Mouse (Mus musculus): Measurements from ENCODE around the gene Xbp1.
"Not testable (repeated sequence)": the region's sequence is repeated elsewhere in the genome, so short reads cannot be mapped to it uniquely, and the experiment has no call there.

Gene Xbp1

DNA sequence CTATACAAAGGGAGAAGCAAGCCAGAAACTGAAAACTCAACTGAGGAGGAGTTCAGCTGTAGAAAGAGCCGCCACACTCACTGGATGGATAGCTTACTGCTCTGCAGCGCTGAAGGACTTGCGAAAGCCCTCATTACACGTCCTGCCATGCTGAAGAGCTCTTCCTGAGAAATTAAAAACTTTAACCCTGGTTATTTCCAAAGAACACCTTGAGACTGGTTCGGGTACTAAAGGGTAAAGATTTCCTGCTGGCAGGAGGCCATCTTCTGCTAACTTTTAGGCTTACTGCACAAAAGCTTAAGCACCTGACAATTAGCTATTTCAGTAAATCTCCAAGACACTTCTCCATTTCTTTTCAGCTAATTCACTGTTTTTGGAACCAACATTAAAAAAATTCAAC is 9.7 kb downstream of the Xbp1 start:
- no peak for DNase-seq

DNA sequence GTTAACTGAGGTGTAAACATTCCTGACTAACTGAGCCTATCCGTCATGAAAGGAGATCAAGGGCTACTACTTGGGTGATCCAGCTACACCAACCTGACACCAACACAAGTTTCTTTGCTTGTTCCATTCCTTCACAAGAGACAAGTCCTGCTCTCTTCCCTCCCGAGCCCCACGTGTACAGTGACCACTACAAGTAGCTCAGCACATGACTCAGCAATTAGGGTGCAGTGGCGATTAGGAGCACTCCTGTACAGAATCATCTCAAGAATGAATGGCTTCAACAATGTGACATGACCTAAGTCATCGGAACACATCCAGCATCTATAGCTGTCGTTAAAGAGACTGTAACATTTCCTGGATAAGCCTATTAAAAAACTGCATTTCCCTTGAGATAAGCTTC is 10.3 kb downstream of the Xbp1 start:
- DNase-seq = no peak

DNA sequence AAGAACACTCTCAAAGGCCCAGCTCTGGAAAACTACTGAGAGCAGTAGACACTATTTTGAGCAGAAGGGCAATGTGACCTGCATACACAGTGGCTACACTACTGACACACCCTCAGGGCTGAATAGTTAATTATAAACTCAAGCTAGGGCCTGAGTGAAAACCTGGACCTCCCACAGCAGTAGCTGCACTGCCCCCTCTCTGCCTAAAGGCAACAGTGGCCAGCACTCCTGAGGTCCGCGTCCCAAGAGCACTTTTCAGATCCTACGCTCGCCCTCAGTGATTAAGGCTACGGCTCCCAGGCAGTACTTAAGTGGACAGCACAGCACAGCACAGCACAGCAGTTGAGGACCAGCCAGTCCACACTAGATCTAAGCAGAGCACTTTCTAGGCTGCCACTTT is 12.6 kb downstream of the Xbp1 start:
- no peak for DNase-seq

DNA sequence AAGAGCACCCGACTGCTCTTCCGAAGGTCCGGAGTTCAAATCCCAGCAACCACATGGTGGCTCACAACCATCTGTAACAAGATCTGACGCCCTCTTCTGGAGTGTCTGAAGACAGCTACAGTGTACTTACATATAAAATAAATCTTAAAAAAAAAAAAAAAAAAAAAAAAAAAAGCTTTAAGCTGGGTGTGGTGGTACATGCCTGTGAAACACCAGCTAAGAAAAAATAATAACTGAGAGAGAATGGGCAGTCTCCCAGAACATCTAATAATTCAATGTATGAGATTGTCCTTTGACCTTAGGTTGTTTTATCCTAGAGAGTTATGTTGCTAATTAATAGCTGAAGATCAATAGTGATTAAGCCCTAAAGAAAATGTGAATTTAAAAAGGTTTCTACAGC is 17.0 kb downstream of the Xbp1 start:
- DNase-seq = not testable (repeated sequence)

DNA sequence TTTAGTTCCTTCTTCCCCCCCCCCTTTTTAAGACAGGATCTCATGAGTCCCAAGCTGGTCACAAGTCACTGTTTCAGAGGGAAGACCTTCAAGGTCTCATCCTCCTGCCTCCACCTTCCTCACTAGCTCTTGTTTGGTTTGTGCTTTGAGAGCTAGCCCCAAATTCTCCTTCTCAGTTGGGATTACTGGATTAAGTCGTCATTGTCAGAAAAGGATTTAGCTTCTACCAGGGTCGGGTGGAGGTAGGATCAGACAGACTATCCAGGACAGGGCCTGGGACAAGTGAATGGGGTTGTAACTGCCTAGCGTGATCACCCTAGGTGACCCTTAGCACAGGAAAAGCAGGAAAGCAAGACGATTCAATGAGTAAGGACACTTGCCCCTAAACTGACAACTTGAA is 19.9 kb downstream of the Xbp1 start:
- DNase-seq = no peak

DNA sequence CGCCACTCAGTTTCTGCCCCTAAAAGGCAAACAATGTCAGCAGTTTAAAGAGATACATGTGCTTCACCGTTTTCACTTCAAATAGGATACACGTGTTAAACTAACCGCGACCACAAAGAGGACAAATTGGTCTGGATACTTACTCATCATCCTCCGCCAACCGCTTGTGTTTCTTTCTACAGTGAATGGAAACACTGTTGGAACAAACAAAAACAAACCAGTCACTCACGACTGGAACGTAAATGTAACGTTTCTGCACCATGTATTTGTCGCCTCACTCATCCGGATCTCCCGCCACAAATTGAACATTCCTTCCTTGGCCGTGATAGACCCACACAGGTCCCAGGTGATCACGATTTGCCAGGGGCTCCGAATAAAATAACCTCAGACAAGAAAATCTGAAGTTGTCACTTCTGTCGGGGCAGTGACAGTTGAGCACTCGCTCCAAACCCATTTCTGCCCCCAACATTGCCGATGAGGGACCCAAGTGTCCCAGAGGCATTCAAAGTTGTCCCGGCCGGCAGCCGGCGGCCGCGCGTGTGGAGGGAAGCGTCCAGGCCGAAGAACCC is 20.9 kb downstream of the Xbp1 start:
- DNase-seq = no peak

DNA sequence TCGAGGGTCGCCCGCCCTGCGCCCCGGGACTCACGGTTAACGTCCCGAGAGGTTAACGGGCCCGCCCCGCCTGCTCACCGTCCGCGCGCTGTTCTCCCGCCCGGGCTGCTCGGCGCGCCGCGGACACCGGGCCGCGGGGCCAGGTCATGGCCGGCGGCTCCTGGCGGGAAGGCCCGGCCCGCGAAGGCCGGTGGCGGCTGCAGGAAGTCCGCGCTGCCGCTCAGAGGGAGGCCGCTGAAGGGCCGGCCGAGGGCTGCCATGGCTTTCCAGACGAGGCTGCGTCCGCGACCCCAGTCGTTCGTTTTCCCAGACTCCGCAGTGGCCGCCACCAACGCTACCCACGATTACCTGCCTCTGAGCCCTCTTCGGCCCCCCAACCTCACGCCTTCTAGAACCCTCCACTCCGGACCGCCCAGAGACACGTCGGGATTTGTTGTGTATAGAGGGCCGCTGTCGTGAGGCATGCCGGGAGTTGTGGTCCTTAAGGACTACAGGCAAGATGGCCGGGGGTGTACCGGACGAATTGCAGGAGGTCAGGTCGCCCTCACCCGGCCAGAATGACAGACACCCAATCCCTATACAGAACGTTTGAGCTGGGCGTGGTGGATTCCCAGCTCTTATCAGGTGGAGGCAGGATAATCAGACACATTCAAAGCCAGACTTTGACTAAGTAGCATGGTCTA is 21.5 kb downstream of the Xbp1 start, which contains the start of gene Ccdc117:
Gene Ccdc117, minus strand, starts transcription at position 389 of the 683 bp plus-strand sequence.
- peak; percentile 94 for DNase-seq

DNA sequence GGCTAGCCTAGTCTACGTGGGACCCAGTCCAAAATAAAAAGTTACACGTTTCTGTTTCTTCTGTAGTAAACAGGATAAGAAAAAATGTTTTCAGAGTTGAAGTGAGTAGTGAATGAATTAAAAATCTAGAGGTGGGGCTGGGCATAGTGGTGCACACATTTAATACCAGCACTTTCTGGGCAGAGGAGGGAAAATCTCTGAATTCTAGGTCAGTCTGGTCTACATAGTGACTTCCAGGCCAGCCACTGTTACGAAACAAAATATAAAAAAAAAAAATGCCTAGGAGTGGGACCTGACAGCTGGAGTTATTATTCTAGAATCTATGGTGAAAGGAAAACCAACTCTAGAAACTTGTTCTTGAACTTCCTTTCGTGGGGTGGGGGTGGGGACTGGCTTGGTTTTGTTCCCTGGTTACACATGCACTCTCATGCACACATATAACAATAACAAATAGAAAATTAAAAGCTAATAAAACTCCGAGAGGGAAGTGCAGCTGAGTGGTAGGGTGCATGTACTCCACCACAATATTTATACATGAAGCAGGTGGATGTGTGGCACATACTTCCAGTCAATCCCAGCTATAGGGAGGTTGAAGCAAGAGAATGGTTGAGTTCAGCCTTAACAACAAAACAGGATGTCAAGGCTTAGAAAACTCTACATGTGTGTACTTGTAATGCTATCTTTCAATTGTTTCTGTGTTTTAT is 22.2 kb downstream of the Xbp1 start:
- no peak for DNase-seq

DNA sequence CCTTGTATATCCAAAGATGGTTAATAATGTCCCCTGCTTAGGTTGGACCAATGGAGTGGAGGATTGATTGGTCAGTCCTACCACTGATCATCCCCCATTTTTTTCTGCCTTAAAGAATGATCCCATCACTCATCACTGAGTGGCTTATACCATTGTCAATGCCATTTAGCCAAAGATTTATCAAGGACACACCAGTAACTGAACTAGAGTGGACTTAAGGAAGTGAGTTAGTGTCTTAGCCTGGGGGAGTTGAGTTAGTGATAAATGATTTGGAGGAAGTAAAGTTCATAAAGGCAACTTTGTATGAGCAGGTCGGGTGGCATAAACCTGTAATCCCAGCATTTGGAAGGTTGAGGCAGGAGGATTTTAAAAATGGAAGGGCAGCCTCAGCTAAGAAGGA is 22.8 kb downstream of the Xbp1 start:
- DNase-seq = no peak

DNA sequence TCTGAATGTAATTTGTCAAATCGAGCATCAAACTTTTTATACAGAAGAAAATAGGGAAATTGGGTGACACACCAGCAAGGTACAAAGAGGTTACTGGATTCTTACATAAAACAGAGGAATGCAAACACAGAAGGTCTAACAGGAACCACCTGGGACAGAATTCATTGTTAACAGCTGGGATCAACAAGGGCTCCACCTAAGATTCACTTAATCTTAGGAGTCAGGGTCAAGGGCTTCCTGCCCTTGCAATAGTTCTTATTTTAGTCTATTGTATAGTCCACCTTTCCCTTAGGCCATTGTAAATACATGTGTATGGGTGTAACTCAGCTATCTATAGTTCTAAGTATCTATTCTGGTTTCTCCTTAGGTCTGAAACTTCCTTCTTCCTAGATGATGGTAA is 24.2 kb downstream of the Xbp1 start:
- DNase-seq = not testable (repeated sequence)

DNA sequence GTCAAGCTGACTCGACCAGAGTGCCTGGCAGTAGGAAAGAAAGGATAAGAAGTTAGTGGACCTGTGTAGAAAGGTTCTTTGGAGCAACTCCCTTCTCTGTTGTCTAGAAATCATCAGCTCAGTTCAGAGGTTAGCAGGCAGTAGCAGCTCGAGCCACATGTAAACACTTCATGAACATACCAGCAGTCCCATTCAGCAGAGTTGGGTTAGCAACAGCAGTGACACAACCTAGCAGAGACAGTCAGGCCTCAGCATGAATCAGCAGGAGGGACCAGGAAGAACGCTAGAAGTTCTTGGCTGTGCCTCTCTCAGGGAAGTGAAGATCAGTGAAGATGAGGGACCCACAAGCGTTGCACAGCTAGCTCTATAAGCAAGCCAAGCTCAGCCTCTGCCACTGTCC is 25.0 kb downstream of the Xbp1 start:
- DNase-seq = no peak

DNA sequence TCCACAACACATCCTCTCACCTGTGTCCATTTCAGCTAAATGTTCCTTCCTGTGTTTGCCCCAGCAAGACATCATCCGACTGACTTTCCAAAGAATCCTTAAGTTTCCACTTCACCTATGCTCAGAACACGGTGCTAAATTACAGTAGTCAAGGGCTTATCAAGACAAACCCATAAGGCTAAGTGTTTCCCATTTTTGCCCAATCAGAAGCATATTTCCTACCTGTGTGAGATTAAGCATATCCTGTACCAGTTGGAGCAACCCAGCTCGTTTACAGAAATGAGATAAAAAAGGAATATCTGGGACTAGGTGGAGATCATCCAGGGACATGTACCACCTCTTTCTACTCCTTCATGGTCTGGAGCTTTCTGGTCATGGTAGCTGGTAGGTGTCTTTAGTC is 26.2 kb downstream of the Xbp1 start:
- no peak for DNase-seq

DNA sequence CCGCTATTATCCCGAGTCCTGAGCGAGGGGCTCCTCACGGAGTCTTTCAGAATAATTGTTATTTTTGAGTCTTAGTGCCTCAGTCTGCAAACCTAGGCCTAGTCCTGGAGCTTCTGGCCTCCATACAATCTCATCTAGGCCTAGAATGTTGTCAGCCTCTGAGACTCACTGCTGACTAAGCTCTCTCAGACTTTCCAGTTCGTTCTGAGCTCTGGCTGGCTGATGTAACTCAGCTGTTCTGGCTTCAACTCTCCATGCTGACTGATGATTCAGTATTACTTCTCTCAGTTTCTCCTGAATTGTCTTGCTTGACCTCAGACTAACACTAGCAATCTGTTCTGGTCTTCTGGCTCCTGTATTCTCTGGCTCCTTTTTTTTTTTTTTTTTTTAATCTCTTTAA is 31.0 kb downstream of the Xbp1 start:
- DNase-seq = no peak

DNA sequence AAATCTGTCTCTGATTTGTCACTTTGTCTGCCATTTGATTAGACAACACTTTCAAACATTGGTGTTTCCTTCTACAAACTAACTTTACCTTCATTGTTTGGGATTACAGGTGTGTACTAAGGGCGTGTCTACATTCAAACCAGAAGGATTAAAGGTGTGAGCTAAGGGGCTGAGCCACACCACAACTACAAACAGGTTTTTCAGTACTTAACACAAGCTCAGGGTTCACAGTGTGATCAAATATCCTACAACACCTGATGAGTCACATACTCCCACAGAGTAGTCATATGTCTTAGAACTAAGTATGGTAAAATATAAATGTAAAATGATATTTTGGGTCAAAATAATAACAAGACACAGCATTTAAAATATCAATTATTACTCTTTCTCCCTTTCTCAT is 31.5 kb downstream of the Xbp1 start:
- no peak for DNase-seq

DNA sequence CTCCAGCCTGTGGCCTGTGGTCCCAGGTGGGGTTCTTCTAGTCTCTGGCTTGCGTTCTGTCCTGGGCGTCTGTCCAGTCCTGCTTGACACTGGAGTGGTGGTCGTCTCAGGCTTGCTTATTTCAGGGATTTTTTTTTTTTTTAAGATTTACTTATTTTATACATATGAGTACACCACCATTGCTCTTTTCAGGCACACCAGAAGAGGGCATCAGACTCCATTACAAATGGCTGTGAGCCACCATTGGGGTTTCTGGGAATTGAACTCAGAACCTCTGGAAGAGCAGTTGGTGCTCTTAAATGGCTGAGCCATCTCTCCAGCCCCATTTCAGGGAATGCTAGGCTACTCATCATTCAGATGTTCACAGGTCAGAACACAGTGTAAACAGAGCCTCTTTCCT is 39.8 kb downstream of the Xbp1 start:
- DNase-seq = no peak

DNA sequence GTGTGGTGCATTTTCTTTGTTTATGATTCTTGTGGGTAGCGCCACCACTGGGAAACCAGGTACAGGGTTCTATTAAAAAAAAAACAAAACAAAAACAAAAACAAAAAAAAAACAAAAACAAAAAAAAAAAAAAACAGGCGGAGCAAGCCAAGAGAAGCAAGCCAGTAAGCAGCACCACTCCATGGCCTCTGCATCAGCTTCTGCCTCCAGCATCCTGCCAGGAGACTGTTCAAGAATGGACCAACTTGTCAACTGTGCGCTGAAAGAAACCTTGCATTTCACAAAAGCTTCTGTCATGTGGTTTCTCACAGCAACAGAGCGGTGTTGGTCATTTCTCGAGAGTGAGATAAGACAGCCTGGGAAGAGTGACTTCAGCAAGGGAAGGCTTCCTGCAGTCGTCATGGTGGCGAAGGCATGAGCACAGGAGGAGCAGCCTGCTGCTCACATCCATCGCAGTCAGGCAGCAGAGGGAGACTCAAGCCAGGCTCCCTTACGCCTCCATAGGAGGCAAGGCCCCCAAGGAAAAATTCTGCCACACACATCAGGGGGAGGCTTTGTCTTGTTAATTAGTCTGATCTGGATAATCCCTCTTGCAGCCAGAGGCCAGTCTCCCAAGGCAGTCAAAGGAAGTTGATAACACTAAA is 42.3 kb downstream of the Xbp1 start:
- no peak for DNase-seq

DNA sequence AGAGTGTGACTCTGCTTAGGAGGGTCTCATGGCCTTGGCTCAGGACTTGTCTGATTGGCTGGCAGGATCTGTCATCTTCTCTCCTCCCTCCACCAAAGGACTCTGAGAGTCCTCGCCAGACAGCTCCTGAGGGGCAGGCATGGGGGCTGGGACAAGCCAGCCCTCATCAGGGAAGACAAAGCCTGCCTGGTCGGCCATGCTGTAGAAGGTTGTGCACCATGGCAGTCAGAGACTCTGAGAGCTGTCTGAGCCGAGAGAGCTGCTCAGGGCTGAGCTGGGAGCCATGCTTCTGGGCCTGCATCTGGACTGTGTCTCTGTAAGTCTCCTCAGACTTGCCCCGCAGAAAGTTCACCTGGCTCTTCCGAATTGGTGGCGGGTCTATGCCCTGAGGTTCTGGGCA is 43.4 kb downstream of the Xbp1 start:
- no peak for DNase-seq

DNA sequence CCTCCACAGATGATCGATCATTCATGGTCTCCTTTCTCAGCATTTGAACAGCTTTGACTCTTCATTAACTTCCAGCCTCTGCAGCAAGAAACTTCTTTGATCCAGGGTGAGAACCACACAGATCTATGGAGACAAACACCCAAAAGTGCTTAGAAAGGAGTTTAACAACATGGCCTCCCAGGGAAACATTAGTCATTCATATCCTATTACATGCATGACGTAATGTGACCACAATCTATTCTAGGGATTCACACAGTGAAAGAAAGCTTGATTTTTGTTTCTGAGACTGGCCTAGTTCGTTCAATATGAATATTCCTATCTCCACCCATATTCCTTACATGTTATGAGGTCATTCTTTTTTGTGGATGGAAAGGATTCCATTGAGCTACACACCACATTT is 45.1 kb downstream of the Xbp1 start:
- no peak for DNase-seq

DNA sequence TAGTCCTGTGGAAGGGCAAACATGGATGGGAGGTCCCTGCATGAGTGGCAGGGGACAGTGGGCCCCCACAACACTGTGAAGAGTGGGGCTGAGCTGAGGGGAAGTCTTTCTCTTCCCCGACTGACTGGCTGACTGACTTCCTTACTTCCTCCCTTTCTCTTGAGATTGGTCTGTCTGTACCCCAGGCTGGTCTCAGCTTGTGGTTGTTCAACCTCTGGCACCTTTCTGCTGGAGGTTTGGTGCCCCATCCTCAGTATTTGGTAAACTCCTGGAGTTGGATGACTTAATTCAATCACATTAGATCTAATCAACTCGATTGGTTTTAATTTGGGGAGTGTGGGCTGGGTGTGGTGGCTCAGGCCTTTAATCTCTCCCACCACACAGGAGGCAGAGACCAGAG is 46.0 kb downstream of the Xbp1 start:
- DNase-seq = no peak

DNA sequence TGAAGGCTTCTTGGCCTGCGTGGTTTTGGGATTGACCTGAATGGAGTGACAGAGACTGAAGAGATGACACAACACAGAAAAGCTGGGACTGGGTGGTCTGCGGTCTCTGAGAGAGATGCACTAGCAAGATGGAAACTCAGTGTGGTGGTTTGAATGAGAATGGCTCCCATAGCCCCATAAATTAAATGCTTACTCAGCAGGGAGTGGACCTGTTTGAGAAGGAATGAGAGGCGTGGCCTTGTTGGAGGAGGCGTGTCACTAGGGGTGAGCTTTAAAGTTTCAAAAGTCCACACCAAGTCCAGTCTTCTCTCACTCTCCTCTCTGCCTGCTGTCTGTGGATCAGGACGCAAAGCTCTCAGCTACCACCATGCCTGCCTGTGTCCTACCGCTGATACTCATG is 47.2 kb downstream of the Xbp1 start:
- DNase-seq = no peak

DNA sequence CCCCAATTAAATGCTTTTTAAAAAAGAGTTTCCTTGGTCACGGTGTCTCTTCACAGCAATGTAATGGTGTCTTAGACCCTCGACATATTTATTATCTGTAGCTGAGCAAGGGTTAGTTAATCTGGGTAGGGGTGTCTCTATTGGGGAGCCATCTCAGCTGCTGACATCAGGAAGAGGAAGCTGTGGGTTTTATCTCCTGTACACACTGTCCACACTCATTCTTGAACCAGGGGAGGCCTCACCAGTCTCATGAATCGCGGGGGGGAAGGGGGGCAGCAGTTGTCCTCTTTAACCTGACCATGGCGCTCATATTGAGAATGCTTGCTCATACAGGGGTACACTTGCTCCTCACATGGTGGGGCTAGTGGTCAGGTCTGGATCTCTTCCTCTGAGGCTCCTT is 47.6 kb downstream of the Xbp1 start:
- DNase-seq = no peak

DNA sequence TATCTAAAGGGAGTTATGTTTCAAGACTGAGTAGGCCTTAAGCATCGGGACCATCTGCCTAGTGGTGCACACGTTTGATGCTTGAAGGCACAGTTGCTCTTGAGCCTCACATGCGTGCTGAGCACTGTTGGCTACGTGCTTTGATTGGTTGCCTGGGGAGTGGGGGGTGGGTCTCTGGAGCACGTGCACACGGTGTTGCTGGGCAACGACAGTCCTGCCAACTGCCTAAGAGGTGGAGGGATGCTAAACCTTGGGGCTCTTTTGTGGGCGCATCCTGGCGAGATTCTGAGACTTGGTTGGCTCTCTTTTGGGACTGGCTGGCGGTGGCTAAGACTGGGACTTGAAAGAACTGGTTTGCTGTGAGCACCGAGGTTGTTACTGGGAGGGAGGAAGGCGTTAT is 49.0 kb downstream of the Xbp1 start, which contains the start of gene Ankrd36:
Gene Ankrd36, plus strand, starts transcription at position 211 of the 400 bp plus-strand sequence.
- no peak for DNase-seq

DNA sequence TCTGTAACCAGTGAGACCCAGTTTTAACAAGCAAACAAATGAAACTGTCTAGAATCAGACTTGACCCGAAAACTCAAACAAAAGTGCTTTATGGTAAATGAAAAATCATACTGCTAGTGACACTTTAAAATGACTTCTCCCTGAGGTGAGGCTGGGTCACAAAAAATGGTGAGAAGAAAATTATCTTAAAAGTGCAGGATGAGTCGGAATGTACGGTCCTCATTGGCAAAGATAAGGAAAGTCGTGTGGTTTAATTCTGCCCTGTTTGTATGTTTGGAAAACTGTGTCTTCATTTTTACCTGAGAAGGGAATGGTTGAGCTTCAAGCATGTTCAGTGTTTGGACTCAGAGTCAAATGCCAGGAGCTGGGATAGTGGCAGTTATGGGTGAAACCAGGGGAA is 51.4 kb downstream of the Xbp1 start:
- DNase-seq = no peak

DNA sequence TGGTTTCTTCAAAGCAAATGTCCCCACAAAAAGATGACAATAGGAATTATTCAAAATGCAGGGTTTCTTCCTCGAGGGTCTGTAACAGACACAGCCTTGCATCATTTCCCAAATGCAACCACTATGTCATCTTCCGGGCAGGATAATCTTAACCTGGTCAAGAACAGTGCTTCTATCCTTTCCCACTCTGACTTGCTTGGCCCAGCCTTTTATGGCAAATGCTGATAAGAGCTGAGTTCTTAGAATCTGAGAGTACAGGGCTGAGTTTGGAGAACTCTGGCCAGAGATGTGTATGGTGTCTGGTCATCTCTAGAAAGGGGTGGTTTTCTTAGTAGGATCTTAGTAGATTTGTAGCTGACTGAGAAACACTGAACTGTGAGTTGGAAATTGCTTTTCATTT is 53.4 kb downstream of the Xbp1 start:
- DNase-seq = no peak

Data from cerebellum, adult 9-11 months (tissue).